Mouse (Mus musculus): ENCODE data around the gene March9. TPM values are rescaled to one million over a fixed set of nuclear protein-coding genes. Genes with fewer than 3 reads are reported as not detected.

The March9 gene
- polyA plus RNA-seq, 2 experiments = 0.07 TPM; not detected in 1

- DNase-seq (ENCODE audit: low read depth in 3 of 3, low spot score in 3 of 3) = no peak
- TF ChIP-seq CTCF (IDR thresholded peaks at IDR 0.05; ENCODE audit: low read depth) = peak; percentile 26; the same call in 1 of the 2 replicates
- TF ChIP-seq EP300 (IDR thresholded peaks at IDR 0.05; ENCODE audit: low read depth) = no peak
- Histone ChIP-seq H3K36me3 (replicated peaks; ENCODE audit: control insufficient read depth, insufficient read depth, low read depth) (no peaks in the 10 kb centered on the region), H3K27me3 (ENCODE audit: control insufficient read depth, insufficient read depth, low read length) (peaks cover 52% of the 10 kb centered on the region), H3K27ac (no peak overlapping the region), H3K4me1 (replicated peaks; ENCODE audit: control insufficient read depth in 2 of 2, insufficient read depth in 2 of 2, low read length in 1 of 2) (no peaks in the 10 kb centered on the region), H3K9me3 (ENCODE audit: control insufficient read depth, low read length) (no peaks in the 10 kb centered on the region), H3K4me2 (ENCODE audit: low read depth) (no peak overlapping the region), H3K9ac (replicated peaks) (no peak overlapping the region), H3K4me3 (ENCODE audit: insufficient read depth in 1 of 2, low read depth in 2 of 2, low read length in 2 of 2) (no peak overlapping the region)
- WGBS (ENCODE audit: insufficient replicate concordance) = 45% methylated on average over 4 of the region's 4 CpGs
- ATAC-seq (ENCODE audit: insufficient read depth) = no peak
Observed at GRCm38 (mm10) chr10:127054646-127055045, 5.3 kb downstream of the March9 start.

GRCm38 (mm10) chr10:127050119-127050474, 9.9 kb downstream of the March9 start:
- Histone ChIP-seq H3K4me2 (ENCODE audit: low read depth) (no peak overlapping the region), H3K36me3 (replicated peaks; ENCODE audit: control insufficient read depth, insufficient read depth, low read depth) (no peaks in the 10 kb centered on the region), H3K9ac (replicated peaks) (no peak overlapping the region), H3K4me1 (replicated peaks; ENCODE audit: control insufficient read depth in 2 of 2, insufficient read depth in 2 of 2, low read length in 1 of 2) (no peaks in the 10 kb centered on the region), H3K27ac (no peak overlapping the region), H3K9me3 (ENCODE audit: control insufficient read depth, low read length) (no peaks in the 10 kb centered on the region), H3K4me3 (ENCODE audit: insufficient read depth in 1 of 2, low read depth in 2 of 2, low read length in 2 of 2) (no peak overlapping the region), H3K27me3 (ENCODE audit: control insufficient read depth, insufficient read depth, low read length) (peaks cover 49% of the 10 kb centered on the region)
- 9% methylated on average over 10 of the region's 10 CpGs for WGBS (ENCODE audit: insufficient replicate concordance)
- TF ChIP-seq CTCF (IDR thresholded peaks at IDR 0.05; ENCODE audit: low read depth) = no peak
- no peak for TF ChIP-seq EP300 (IDR thresholded peaks at IDR 0.05; ENCODE audit: low read depth)
- ATAC-seq (ENCODE audit: insufficient read depth) (no peak), DNase-seq (ENCODE audit: low read depth in 3 of 3, low spot score in 3 of 3) (no peak)

- Histone ChIP-seq H3K27me3 (ENCODE audit: control insufficient read depth, insufficient read depth, low read length) (peaks cover 49% of the 10 kb centered on the region), H3K4me3 (ENCODE audit: insufficient read depth in 1 of 2, low read depth in 2 of 2, low read length in 2 of 2) (no peak overlapping the region), H3K4me1 (replicated peaks; ENCODE audit: control insufficient read depth in 2 of 2, insufficient read depth in 2 of 2, low read length in 1 of 2) (no peaks in the 10 kb centered on the region), H3K9ac (replicated peaks) (no peak overlapping the region), H3K9me3 (ENCODE audit: control insufficient read depth, low read length) (no peaks in the 10 kb centered on the region), H3K4me2 (ENCODE audit: low read depth) (peak overlapping the region; percentile 22; the same call in 1 of the 2 replicates), H3K36me3 (replicated peaks; ENCODE audit: control insufficient read depth, insufficient read depth, low read depth) (no peaks in the 10 kb centered on the region; the same call in 1 of the 2 replicates), H3K27ac (no peak overlapping the region)
- 4% methylated on average over 29 of the region's 29 CpGs for WGBS (ENCODE audit: insufficient replicate concordance)
- no peak for ATAC-seq (ENCODE audit: insufficient read depth)
- peak; percentile 54 for TF ChIP-seq CTCF (IDR thresholded peaks at IDR 0.05; ENCODE audit: low read depth)
- no peak for TF ChIP-seq EP300 (IDR thresholded peaks at IDR 0.05; ENCODE audit: low read depth)
- no peak for DNase-seq (ENCODE audit: low read depth in 3 of 3, low spot score in 3 of 3)
Observed at GRCm38 (mm10) chr10:127049395-127050118, 10.4 kb downstream of the March9 start.

GRCm38 (mm10) chr10:127048608-127049394, 11.2 kb downstream of the March9 start:
- no peak for ATAC-seq (ENCODE audit: insufficient read depth)

GRCm38 (mm10) chr10:127047954-127048353, 12.0 kb downstream of the March9 start, which contains the start of gene Cyp27b1:
Gene Cyp27b1 (plus strand): TSS chr10:127048250.
- H3K27me3 ChIP-seq (ENCODE audit: control insufficient read depth, insufficient read depth, low read length) = peaks cover 49% of the 10 kb centered on the region
- no peak within 1 kb of the TSS for H3K27ac ChIP-seq
- no peak within 1 kb of the TSS for H3K9ac ChIP-seq (replicated peaks)
- peaks cover 0 to under 1% of the 10 kb centered on the region in 2 experiments; a peak in 1 of 4 replicates for H3K4me1 ChIP-seq (replicated peaks; ENCODE audit: control insufficient read depth in 2 of 2, insufficient read depth in 2 of 2, low read length in 1 of 2)
- no peak within 1 kb of the TSS for H3K4me2 ChIP-seq (ENCODE audit: low read depth)
- H3K4me3 ChIP-seq (ENCODE audit: insufficient read depth in 1 of 2, low read depth in 2 of 2, low read length in 2 of 2) = no peak within 1 kb of the TSS
- TF ChIP-seq EP300 (IDR thresholded peaks at IDR 0.05; ENCODE audit: low read depth) = no peak
- TF ChIP-seq CTCF (IDR thresholded peaks at IDR 0.05; ENCODE audit: low read depth) = no peak
- no peak for ATAC-seq (ENCODE audit: insufficient read depth)
- no peaks in the 10 kb centered on the region; the same call in 1 of the 2 replicates for H3K36me3 ChIP-seq (replicated peaks; ENCODE audit: control insufficient read depth, insufficient read depth, low read depth)
- H3K9me3 ChIP-seq (ENCODE audit: control insufficient read depth, low read length) = no peaks in the 10 kb centered on the region
- WGBS (ENCODE audit: insufficient replicate concordance) = 30% methylated on average over 5 of the region's 5 CpGs
- no peak for DNase-seq (ENCODE audit: low read depth in 3 of 3, low spot score in 3 of 3)

More at GRCm38 (mm10) chr10:127048608-127049394, 11.2 kb downstream of the March9 start:
- Histone ChIP-seq H3K27ac (no peak overlapping the region), H3K36me3 (replicated peaks; ENCODE audit: control insufficient read depth, insufficient read depth, low read depth) (no peaks in the 10 kb centered on the region; the same call in 1 of the 2 replicates), H3K9ac (replicated peaks) (no peak overlapping the region), H3K9me3 (ENCODE audit: control insufficient read depth, low read length) (no peaks in the 10 kb centered on the region), H3K4me1 (replicated peaks; ENCODE audit: control insufficient read depth in 2 of 2, insufficient read depth in 2 of 2, low read length in 1 of 2) (no peaks in the 10 kb centered on the region), H3K4me2 (ENCODE audit: low read depth) (no peak overlapping the region), H3K27me3 (ENCODE audit: control insufficient read depth, insufficient read depth, low read length) (peaks cover 49% of the 10 kb centered on the region), H3K4me3 (ENCODE audit: insufficient read depth in 1 of 2, low read depth in 2 of 2, low read length in 2 of 2) (no peak overlapping the region)
- DNase-seq (ENCODE audit: low read depth in 3 of 3, low spot score in 3 of 3) = no peak
- 5% methylated on average over 35 of the region's 35 CpGs for WGBS (ENCODE audit: insufficient replicate concordance)
- TF ChIP-seq EP300 (IDR thresholded peaks at IDR 0.05; ENCODE audit: low read depth) (no peak), CTCF (IDR thresholded peaks at IDR 0.05; ENCODE audit: low read depth) (no peak)
